Mouse (Mus musculus): ENCODE measurements around the gene Mbd3.
"Not testable (repeated sequence)": the region's sequence is repeated elsewhere in the genome, so short reads cannot be mapped to it uniquely, and the experiment has no call there.

Mbd3 gene

DNA sequence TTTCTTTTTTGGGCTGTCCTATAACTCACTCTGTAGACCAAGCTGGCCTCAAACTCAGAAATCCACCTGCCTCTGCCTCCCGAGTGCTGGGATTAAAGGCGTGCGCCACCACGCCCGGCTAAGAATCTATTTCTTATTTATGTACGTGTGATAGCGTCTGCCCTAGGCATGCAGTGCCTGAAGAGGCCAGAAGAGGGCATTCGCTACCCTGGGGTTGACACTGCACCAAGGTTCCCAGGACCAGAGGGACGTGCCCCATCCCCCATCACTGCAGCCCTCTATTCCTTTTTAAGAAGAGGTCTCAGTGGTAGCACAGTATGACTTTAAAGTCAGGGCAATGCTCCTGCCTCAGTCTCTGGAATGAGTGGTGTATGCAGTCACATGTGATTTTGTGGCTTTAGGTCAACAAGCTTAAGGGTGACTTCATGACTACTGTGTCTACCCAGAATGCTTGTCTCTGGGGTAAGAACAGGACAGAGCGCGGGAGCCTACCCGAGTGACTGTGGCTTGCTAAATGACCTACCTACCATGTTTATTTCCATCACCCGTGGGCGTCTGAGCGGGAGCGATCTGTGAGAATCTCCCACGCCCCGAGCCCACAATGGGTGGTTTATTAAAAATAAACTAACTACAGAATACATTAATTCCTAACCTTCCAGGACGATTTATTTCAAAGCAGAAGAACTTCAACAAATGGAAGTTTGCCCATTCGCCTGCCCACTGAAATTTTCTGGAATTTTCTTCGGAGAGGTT lies 29.2 kb downstream of the Mbd3 start:
- no peak for DNase-seq (ENCODE audit: low read depth)

DNA sequence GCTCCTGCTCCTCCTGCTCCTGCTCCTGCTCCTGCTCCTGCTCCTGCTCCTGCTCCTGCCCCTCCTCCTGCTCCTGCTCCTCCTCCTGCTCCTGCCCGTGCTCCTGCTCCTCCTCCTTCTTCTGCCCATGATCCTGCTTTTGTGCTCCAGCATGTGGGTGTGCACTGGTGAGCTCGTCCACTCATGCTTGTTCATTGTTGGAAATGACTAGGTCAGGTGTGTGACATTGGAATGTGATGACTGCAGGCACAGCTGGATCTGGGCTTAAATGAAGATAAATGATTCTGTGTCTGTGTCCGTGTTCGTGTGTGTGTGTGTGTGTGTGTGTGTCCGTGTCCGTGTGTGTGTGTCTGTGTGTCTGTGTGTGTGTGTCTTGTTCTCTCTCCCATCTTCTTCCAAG lies 31.0 kb downstream of the Mbd3 start:
- no peak for DNase-seq (ENCODE audit: low read depth)

DNA sequence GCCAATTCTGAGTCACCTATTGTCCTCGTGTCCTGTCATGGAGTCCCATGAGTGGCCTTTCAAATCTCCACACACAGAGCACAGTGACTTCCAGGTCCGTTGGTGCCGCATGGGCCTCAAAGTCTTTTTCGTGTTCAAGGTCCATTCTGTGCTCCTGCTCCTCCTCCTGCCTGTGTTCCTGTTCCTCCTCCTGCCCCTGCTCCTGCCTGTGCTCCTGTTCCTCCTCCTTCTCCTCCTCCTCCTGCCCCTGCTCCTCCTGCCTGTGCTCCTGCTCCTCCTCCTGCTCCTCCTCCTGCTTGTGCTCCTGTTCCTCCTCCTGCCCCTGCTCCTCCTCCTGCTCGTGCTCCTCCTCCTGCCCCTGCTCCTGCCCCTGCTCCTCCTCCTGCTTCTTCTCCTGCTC lies 31.4 kb downstream of the Mbd3 start:
- DNase-seq (ENCODE audit: low read depth) = no peak

DNA sequence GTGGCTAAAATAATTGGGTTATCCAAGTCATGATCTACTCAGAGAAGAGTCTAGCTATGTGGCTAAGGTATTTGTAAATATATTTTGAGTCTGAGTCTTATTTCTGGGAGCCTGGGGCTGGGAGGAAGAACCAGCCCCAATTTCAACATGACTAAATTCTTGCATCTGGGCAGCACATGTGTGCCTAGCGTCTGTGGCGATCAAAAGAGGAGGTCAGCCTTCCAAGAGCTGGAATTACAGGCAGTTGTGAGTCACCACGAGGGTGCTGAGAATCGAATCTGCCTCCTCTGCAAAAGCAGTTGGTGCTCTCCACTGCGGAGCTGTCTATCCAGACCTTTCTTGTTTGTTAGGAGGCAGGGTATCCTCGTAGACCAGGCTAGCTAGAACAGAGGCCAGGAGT lies 33.6 kb downstream of the Mbd3 start:
- DNase-seq (ENCODE audit: low read depth) = no peak

DNA sequence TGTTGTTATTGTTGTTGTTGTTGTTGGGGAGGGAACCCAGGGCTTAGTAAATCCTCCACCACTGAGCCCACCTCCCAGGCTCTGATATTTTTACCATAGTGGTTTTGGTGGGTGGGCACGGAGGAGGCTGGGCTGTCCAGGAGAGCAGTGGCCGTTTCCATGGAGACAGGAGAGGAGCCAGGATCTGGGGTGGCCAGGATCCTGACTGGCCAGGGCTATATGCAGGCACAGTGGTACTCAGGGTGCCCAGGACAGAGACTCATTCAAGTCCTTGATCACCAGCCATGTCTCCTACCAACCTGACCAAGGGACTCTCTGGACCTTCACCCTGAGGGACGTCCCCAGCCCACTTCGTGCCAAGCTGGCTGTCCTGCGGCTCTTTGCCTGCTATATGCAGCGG lies 35.6 kb downstream of the Mbd3 start:
- no peak for DNase-seq (ENCODE audit: low read depth)

DNA sequence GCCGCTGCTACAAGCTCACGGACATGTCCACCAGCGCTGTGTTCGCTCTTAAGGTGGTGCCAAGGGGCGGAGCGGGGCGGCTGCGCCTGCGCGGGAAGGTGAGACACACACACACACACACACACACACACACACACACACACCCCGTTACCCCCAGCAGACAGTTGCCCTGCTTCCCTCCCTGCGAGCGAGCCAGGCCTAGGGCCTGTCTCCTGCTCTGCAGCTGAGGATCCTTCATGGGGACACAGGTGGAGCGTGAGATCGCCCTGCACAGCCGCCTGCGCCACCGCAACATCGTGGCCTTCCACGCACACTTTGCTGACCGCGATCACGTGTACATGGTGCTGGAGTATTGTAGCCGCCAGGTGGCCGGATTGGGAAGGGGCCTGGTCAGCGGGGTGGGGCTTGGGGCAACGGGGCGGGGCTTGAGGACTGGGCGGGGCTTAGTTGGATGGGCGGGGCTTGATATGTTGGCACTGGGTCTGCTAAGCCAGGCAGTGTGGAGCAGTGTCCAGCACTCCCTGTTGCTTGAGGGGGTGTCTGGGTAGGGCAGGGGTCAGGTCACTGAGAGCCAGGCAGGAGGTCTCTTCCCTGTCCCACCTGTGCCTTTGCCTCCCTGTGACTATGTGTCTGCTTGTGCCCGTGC lies 41.2 kb downstream of the Mbd3 start:
- DNase-seq (ENCODE audit: low read depth) = no peak

DNA sequence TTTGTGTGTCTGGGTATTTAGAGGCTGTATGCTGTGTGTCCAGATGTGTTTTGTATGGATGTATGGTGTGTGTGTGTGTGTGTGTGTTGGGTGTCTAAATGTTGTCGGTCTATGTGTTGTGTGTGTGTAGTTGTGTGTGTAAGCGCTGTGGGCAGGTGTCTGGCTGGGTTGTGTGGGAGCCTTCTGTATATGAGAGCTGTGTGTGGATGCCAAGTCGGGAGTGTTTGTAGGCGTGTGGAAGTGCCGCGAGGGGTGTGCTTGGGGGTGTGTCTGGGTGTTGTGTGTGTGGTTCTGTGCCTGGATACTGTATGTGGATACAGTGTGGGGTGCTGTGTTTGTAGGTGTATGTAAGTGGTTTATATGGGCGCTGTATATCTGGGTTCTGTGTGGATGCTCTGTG lies 42.0 kb downstream of the Mbd3 start:
- no peak for DNase-seq (ENCODE audit: low read depth)

DNA sequence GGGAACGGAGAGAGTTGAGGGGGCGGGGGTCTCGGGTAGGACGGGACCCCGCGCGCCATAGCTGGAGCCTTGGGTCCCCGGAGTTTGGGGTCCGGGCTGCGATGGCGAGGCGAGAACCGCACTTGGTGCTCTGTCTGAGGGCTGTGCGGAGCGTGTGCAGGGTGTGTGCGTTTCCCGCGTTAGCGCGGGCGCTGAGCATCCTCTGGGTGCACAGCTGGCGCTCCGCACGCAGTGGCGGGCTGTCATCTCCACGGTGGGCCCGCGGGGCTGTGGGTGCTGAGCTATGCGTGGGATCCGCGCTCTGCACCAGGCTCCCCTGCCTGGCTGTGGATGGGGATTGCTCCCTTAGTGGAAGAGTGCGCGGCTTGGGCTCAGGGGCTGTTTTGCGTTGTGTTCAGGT lies 42.6 kb downstream of the Mbd3 start:
- DNase-seq (ENCODE audit: low read depth) = no peak

DNA sequence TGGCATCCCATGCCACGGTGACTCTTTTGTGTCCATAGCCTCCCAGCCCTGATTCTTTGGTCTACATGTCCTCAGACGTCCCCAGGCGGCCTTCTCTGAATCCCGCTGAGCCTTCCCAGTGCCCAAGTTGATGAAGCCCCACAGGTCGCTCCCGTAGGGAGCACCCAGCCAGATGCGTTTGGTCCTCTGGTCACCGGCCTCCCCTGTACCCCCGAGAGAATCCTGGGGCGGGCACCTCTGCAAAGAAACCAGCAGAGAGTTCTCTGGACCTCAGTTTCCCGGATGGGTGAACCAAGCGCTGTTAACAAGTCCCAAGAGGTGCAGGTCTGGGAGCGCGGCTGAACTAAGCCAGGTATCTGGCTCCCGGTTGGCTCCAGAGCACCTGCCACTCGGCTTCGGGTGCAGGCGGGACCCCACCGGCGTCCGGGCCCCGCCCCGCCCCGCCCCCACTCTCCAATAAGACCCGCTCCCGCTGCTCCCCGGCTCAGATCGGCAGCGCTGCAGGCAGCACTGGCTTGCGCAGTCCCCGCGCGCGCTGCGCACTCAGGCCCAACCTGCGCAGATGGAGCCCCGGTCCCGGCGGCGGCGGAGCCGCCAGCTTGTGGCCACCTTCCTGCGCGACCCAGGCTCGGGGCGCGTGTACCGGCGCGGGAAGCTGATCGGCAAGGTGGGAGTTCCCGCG lies 43.2 kb downstream of the Mbd3 start, which contains the start of gene Plk5:
Plk5 (plus strand) TSS at position 459 of the 682 bp plus-strand sequence.
- no peak for DNase-seq (ENCODE audit: low read depth)

DNA sequence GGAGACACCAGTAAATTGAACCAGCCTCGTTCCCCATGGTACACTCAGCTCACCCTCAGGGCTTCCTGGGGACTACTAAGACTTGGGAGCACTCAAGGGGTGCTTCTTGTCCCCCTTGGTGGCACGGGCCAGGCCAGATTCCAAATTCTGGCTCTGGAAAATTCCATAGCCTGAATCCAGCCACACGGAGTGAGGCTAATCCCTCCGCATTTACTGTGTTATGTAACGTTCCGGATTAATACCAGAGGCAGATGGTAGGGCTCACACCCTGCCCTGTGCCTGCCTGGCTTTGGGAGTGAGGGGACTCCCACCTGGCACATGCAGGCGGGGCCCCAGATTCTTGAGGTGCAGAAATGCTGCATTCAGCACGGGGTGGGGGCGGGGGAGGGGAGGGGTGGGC lies 43.9 kb downstream of the Mbd3 start:
- DNase-seq (ENCODE audit: low read depth) = no peak

DNA sequence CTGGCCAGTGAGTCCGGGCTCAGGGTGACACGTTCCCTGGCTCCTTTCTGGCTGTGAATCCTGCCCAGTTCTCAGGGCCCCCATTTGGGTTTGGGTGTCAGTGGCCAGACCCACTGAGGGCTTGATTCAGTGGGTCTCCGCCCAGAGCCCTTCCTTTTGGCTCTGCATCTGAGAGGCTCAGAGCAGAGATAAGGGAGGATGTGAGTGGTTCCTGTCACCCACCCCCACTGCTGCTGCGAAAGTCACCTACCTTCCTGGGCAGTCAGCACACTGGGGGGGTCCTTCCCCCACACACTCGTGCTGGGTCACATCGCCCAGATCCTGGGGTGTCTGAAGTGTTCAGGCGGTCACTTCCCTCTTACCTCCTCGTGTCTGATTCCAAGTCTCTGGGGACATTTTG lies 46.6 kb downstream of the Mbd3 start:
- DNase-seq (ENCODE audit: low read depth) = no peak

DNA sequence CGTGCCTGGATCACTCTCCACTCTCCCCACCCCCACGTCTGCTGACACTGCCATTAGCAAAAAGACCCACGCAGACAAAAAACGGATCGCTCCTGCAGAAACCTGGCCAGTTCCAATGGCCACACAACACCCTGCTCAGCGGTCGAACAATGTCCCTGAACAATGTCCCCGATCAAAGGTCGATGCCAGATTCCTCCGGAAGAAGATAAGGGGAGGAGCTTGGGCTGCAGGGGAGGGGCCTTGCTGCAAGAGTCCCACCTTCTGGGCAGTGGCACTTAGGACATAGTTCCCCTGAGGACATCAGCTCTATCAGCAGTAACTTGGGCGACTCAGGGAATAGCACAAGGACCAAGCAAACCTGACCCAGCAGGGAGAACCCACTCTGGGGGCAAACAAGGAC lies 47.5 kb downstream of the Mbd3 start:
- DNase-seq (ENCODE audit: low read depth) = no peak

DNA sequence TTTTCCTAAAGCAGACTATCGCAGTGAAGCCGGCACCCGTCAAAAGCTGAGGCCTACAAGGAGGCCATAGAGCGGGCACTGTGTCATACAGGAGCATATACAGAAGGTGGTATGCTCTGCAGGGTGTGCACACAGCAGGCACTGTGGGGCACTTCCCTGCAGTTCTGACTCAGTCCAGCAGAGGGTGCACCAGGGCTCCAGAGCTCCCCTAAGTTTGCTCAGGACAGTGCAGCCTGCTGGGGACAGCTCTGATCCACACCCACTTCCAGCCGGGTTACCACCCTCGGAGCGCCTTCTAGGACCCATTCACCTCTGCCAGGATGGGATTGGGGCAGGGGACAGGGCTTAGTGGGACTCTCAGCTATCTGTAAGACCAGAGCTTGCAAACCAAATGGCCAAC lies 49.1 kb downstream of the Mbd3 start:
- DNase-seq (ENCODE audit: low read depth) = peak; percentile 48

DNA sequence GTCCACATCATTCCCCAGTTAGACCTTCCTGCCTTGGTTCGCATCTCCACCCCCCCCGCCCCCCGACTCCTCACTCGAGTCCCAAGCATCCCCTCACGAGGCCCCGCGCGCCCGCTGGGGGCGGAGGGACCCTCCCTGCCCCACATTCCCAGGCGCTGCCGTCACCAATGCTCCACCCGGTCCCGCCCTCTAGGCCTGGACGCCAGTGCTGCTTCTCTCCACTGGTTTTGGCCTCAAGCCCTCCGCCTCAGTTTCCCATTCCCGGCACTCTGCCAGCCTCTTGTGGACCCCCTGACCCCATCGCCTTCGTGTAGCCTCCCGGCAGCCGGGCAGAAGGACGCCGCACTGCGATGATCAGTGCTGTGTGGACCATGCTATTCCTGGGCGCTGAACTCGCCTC lies 50.4 kb downstream of the Mbd3 start:
- no peak for DNase-seq (ENCODE audit: low read depth)

DNA sequence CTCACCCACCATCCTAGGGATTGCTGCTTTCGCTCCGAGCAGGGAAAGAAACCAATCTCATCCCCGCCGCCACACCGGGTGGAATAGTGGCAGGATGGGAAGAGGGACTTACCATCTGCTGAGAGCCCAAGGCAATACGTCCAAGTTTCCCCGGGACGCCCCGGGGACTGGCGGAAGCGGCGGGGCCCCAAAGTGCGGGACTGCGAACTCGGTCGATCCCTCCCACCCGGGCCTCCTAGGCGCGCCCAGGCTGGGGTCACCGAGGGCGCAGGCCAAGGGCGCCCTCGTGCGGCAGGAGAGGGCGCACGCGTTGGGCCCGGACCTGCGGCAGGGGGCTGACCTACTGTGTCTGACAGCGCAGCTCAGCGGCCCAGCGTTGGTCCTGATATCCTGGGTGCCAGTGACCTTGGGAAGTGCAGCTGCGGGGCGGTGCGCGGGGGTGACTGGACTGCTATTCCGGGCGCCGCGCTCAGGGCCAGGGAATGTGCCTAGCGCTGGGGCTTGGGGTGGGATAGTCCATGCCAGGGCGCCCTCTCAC lies 51.0 kb downstream of the Mbd3 start, which contains the start of gene Adamtsl5:
Adamtsl5 (minus strand) TSS at position 169 of the 538 bp plus-strand sequence.
- peak; percentile 39 for DNase-seq (ENCODE audit: low read depth)

DNA sequence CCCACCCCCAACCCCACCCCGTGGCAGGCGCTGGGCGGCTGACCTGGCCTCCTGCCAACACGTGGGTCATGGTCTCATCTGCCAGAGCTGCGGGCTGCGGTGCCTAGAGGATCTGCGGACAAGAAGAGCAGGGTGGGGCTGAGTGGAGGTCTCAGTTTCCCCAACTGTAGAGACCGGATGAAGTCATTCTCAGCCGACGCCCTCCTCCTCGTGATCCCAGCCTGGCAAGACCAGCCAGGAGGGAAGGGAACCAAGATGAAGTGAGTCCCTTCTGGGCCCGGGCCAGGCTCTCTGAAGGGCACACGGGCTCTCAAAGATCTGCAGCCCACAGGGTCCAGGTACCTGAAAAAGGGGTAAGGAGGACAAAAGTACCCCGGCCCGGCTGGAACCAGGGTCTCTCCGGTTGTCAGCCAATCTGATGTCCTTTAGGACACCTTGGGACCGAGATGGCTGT lies 51.8 kb downstream of the Mbd3 start:
- DNase-seq (ENCODE audit: low read depth) = no peak

DNA sequence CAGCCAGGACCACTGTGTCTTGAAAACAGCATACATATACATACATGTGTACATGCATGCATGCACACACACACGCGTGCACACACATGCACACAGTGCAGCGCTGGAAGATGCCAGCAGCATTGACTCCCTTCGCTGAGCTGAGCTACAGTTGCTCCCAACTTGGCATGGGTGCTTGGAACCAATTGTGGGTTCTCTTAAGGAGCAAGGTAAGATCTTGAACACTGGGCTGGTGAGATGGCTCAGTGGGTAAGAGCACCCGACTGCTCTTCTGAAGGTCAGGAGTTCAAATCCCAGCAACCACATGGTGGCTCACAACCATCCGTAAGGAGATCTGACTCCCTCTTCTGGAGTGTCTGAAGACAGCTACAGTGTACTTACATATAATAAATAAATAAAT lies 53.4 kb downstream of the Mbd3 start:
- DNase-seq (ENCODE audit: low read depth) = not testable (repeated sequence)

DNA sequence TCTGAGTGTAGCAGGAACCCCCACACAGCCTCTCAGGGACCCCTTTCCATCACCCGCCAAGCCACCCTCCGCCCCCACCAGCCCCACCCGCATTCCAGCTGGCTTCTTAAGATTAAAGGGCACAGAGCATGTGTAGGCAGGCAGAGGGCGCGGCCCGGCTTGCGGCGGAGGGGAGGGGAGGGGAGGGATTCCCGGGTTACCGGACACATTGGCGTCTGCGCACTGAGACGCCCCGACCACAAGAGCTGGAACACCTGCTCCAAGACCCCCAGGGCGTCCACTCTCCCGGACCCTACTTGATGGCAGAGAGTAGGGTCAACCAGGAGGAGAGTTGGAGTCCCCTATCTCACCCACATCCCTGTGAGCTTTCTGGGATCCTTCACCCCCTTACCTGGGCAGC lies 54.2 kb downstream of the Mbd3 start:
- DNase-seq (ENCODE audit: low read depth) = no peak

DNA sequence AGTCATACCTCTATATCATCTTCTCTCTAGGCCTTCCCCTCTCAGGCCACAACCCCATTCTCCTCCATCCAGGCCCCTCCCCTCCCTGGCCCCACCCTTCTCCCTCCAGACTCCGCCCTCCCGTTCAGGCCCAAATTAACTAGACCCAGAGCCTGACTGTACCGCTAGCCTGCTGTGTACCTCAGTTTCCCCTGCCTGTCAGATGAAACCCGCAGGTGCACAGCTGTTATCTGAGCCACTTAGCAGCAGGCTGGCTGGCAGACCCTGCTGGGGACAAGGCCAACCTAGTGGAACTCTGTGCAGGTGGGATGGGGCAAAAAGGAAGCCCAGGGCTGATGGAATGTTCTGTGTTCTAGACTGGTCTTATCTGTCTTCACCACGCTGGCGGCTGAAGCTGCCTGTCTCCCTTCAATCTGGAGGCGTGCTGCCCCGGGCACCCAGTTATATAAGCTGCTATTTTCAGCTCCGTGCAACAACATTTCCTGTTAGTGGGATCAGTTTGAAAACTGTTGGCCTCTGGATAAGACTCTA lies 55.2 kb downstream of the Mbd3 start:
- no peak for DNase-seq (ENCODE audit: low read depth)

DNA sequence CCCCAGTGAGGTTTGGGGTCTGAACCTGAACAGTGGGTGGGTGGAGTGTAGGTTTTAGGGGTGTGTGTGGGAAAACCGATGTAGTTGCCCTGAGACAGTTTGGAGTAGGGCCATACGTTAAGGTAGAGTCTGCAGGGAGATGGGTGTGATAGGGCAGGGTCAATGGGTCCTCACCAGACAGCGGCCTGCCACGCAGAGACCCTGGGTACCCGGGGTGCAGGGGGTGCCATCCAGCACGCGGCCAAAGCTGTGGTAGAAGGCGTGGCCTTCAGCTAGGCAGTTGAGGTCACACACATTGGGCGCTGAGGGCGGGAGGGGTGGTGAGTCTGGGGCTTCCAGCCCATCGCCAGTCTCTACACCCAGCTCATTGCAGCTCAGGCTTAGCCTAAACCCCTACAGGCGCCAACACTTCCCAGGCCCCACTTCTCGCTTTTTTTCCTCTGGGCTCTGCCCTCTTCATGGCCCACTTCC lies 55.9 kb downstream of the Mbd3 start:
- DNase-seq (ENCODE audit: low read depth) = no peak

DNA sequence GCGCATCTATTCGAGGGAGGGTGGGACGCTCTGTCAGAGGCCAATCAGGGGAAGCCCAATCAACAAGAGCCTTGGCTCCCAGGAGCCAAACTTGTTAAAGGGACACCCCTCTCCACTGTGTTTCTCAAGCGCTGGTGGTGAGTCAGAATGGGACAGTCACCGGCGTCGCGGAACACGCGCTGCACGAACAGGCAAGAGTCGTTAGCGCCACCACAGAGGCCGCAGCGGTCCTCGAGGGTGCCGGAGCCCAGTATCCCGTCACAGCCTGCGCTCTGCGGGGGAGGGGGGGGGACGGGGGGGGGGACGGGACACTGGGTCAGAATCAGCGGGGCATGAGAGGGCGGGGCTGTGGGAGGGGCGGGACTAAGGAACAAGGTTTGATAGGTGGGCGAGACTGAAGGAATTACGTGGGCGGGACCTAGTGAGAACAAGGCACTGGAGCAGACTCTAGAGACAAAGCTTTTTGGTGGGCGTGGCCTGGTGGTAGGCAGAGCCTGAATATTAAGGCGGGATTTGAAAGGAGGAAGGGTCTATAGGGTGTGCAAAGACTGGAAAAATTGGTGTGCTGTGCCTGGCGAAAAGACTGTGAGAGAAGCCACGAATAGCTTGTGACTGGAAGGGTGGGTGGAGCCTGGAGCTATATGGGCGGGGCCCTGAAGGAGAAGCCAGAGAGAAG lies 56.5 kb downstream of the Mbd3 start:
- no peak for DNase-seq (ENCODE audit: low read depth)
